Mouse (Mus musculus): ENCODE data around the gene Dpf2.

GRCm38 (mm10) chr19:5913007-5913719 lies at the start of gene Dpf2:
- TF ChIP-seq EP300 (IDR thresholded peaks at IDR 0.05) (no peak), CTCF (IDR thresholded peaks at IDR 0.05) (no peak)

Measured in lung, postnatal 0 days (tissue).